Mouse (Mus musculus): ENCODE measurements around the gene Nt5c3. TPM values are rescaled to one million over a fixed set of nuclear protein-coding genes. Genes with fewer than 3 reads are reported as not detected.
A peak's percentile ranks its signal among the peaks of the same experiment; 100 is the strongest.

The Nt5c3 gene
- total RNA-seq, 2 experiments from 2014 or later, result 77.4 to 91.0 TPM

GRCm38 (mm10) chr6:56837166-56837565 is 86.6 kb downstream of the Nt5c3 start:
- DNase-seq, result no peak

GRCm38 (mm10) chr6:56835532-56835931 is 88.2 kb downstream of the Nt5c3 start:
- DNase-seq, result no peak

GRCm38 (mm10) chr6:56834769-56835168 is 89.0 kb downstream of the Nt5c3 start:
- DNase-seq, result no peak

- no peak for DNase-seq
Observed at GRCm38 (mm10) chr6:56832830-56833229, 90.9 kb downstream of the Nt5c3 start.

GRCm38 (mm10) chr6:56832407-56832796 is 91.3 kb downstream of the Nt5c3 start:
- DNase-seq, result peak in 1 of 2 experiments; percentile 47

Other genes starting within 250 kb of the Nt5c3 start
- 10 to 100 TPM; 13.7 to 20.4 TPM for gene Lsm5, start 219.2 kb downstream of the Nt5c3 start, total RNA-seq (2021)
- gene Avl9, start 209.0 kb downstream of the Nt5c3 start, total RNA-seq (2021), result 1 to 10 TPM; 4.9 to 7.6 TPM
- gene Kbtbd2, start 126.1 kb downstream of the Nt5c3 start, total RNA-seq (2021), result 10 to 100 TPM; 33.2 to 37.3 TPM
- gene Fkbp9, start 91.9 kb downstream of the Nt5c3 start, total RNA-seq (2021), result 10 to 100 TPM; 90.3 to 90.9 TPM
- under 1 TPM in 1 of 2 experiments, not detected in 1; 0.18 TPM for gene Vmn1r4, start 83 bp upstream of the Nt5c3 start, total RNA-seq (2021)
- gene Vmn1r5, start 46.3 kb upstream of the Nt5c3 start, total RNA-seq (2021), result not detected
- not detected for gene Vmn1r6, start 73.3 kb upstream of the Nt5c3 start, total RNA-seq (2021)
- not detected for gene Vmn1r7, start 101.4 kb upstream of the Nt5c3 start, total RNA-seq (2021)
- gene Vmn1r8, start 108.4 kb upstream of the Nt5c3 start, total RNA-seq (2021), result not detected
- not detected for gene Vmn1r9, start 142.9 kb upstream of the Nt5c3 start, total RNA-seq (2021)
- not detected for gene Vmn1r10, start 185.5 kb upstream of the Nt5c3 start, total RNA-seq (2021)
- gene Vmn1r11, start 209.5 kb upstream of the Nt5c3 start, total RNA-seq (2021), result not detected
- gene Vmn1r12, start 233.0 kb upstream of the Nt5c3 start, total RNA-seq (2021), result not detected